Mouse (Mus musculus) kidney, embryonic 15.5 days (tissue): Measurements from ENCODE around the gene Dync1i2. TPM values are rescaled to one million over a fixed set of nuclear protein-coding genes. Genes with fewer than 3 reads are reported as not detected.

ENCODE experiments used
- ATAC-seq: fragments of 200-750 bp; cut with Nextera tagmentation; replicated peaks from 2 replicates; pipeline ENCODE4 v1.8.0; 2017; ENCODE audit warnings: moderate TSS enrichment; ENCODE audit not compliant: low FRiP score
- H3K27ac ChIP-seq: fragments of 300-500 bp; sonication (generic); 2 replicates; pipeline ENCODE4 v1.5.1; 2015; ENCODE audit warnings: mild to moderate bottlenecking, inconsistent platforms
- H3K27me3 ChIP-seq: fragments of 300-500 bp; sonication (generic); 2 replicates; pipeline ENCODE4 v1.6.1; 2015; ENCODE audit warnings: inconsistent platforms
- H3K36me3 ChIP-seq: fragments of 300-500 bp; sonication (generic); 2 replicates; pipeline ENCODE4 v1.6.1; 2015; ENCODE audit warnings: inconsistent platforms
- H3K4me1 ChIP-seq: fragments of 300-500 bp; sonication (generic); 2 replicates; pipeline ENCODE4 v1.6.1; 2015; ENCODE audit warnings: inconsistent platforms
- H3K4me2 ChIP-seq: fragments of 300-500 bp; sonication (generic); 2 replicates; pipeline ENCODE4 v1.6.1; 2015; ENCODE audit warnings: moderate library complexity, mild to moderate bottlenecking, inconsistent platforms
- H3K4me3 ChIP-seq: fragments of 300-500 bp; sonication (generic); replicated peaks from 2 replicates; pipeline ENCODE4 v1.5.1; 2015; ENCODE audit warnings: mild to moderate bottlenecking, inconsistent platforms
- H3K9ac ChIP-seq: fragments of 300-500 bp; sonication (generic); 2 replicates; pipeline ENCODE4 v1.6.1; 2015; ENCODE audit warnings: mild to moderate bottlenecking, inconsistent platforms
- H3K9me3 ChIP-seq: fragments of 300-500 bp; sonication (generic); replicated peaks from 2 replicates; pipeline ENCODE4 v1.6.1; 2016; ENCODE audit warnings: inconsistent platforms
- WGBS: fragments of 180-500 bp; shearing (Covaris S2); methylation state at CpG from one replicate; pipeline ENCODE4 v1.1.7; 2015; ENCODE audit warnings: mixed read lengths; 5-methylcytosine and 5-hydroxymethylcytosine counted together
- polyA plus RNA-seq: library from polyadenylated mRNA; unstranded; fragments of >200 nt; fragmentation: Nextera tagmentation; extraction: Ambion mirVana; gene quantifications from 2 replicates; pipeline ENCODE4 v1.2.1, GENCODE M21; 2015

Gene Dync1i2
- polyA plus RNA-seq, 1 experiment from 2014 or later: 83.2 TPM

DNA sequence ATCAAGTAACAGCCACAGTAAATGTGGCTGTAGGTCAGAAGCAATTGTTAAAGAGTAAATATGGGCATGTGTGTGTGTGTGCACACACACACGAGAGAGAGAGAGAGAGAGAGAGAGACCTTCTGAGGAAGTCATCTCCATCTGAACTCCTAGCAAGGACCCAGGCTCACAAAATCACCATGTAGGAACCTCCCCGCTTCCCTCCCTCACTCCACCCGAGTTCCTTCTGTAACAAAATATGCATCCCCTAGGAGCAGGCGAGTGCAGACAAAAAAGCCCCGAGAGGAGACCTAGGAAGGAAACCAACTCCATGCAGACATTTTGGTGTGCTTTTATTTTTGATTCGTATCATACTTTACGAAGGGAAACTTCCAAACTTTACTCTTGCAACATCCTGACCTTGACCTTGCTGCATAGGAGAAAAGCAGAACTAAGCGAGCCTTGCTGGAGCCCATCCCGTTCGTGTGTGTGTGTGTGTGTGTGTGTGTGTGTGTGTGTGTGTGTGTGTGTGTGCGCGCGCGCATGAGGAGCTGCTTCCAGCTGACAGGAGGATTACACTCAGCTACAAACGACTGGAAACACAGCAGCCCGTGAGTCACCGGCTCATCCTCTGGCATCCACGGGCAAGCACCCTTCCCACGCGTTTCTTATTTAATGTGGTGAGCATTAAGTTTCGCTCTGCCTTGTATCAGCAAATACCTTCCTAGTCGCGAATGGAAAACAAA, 62.6 kb downstream of the Dync1i2 start:
- Histone ChIP-seq H3K27ac (peak overlapping the region; percentile 37; the same call in 1 of the 2 replicates), H3K9ac (no peak overlapping the region), H3K4me1 (peaks cover 8% of the 10 kb centered on the region; the same call in 1 of the 2 replicates), H3K36me3 (peaks cover 19% of the 10 kb centered on the region), H3K4me3 (peak overlapping the region; percentile 25), H3K27me3 (no peaks in the 10 kb centered on the region), H3K4me2 (peak overlapping the region; percentile 41), H3K9me3 (no peaks in the 10 kb centered on the region)
- peak; percentile 66; the same call in 1 of the 2 replicates for ATAC-seq
- WGBS: 37% methylated on average over 23 of the region's 23 CpGs

GRCm38 (mm10) chr2:71275734-71276133, 64.2 kb downstream of the Dync1i2 start:
- WGBS: 86% methylated on average over 7 of the region's 7 CpGs
- no peak for ATAC-seq
- no peak overlapping the region for H3K4me3 ChIP-seq
- no peak overlapping the region for H3K27ac ChIP-seq
- no peak overlapping the region for H3K9ac ChIP-seq
- peaks cover 14% of the 10 kb centered on the region; the same call in 1 of the 2 replicates for H3K4me1 ChIP-seq
- H3K9me3 ChIP-seq: no peaks in the 10 kb centered on the region
- H3K27me3 ChIP-seq: no peaks in the 10 kb centered on the region
- peaks cover 21% of the 10 kb centered on the region for H3K36me3 ChIP-seq
- H3K4me2 ChIP-seq: no peak overlapping the region

GRCm38 (mm10) chr2:71278791-71279775, 67.6 kb downstream of the Dync1i2 start:
- Histone ChIP-seq H3K4me2 (no peak overlapping the region), H3K27ac (no peak overlapping the region), H3K9ac (no peak overlapping the region), H3K4me3 (no peak overlapping the region), H3K4me1 (peaks cover 10% of the 10 kb centered on the region; the same call in 1 of the 2 replicates), H3K9me3 (no peaks in the 10 kb centered on the region), H3K36me3 (peaks cover 34% of the 10 kb centered on the region), H3K27me3 (no peaks in the 10 kb centered on the region)
- ATAC-seq: 0 out of 2 replicates have a peak, but pooled peaks have one; percentile 5
- 69% methylated on average over 23 of the region's 23 CpGs for WGBS

GRCm38 (mm10) chr2:71281981-71282380, 70.5 kb downstream of the Dync1i2 start:
- no peak for ATAC-seq
- peaks cover 21% of the 10 kb centered on the region for H3K36me3 ChIP-seq
- peaks cover 10% of the 10 kb centered on the region; the same call in 1 of the 2 replicates for H3K4me1 ChIP-seq
- H3K9ac ChIP-seq: no peak overlapping the region
- no peak overlapping the region for H3K4me2 ChIP-seq
- H3K27ac ChIP-seq: no peak overlapping the region
- no peaks in the 10 kb centered on the region for H3K27me3 ChIP-seq
- H3K4me3 ChIP-seq: no peak overlapping the region
- H3K9me3 ChIP-seq: no peaks in the 10 kb centered on the region
- WGBS: 85% methylated on average over 1 of the region's 1 CpGs

DNA sequence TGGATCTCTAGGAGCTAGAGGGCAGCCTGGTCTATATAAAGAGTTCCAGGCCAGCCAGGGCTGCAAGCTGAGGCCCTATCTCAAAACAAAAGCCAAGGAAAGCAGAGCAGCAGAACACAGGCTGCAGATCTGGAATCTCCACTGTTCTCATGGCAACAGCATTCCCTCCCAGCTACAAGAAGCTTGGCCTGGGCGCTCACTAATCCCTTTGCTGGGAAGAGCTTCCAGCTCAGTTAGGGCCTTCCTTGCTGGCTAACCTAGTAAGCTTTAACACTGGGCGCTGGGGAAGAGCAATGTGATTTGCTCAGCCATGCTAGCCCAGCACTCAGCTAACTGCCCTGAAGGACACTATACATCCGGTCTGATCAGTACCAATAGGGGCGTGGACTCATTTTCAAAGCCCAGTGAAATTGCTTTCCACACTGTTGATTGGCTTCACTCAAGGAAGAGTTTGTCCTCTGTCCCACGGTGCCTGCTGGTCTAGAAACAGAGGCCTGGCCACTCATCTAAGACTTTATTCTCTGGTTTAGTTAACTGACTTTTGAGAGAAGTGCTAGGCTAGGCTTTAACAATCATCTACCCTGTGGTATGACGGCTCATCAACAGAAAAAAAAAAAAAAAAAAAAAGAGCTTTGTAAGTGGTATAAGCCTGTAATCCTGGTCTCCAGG, 78.7 kb downstream of the Dync1i2 start:
- 53% methylated on average over 6 of the region's 6 CpGs for WGBS

DNA sequence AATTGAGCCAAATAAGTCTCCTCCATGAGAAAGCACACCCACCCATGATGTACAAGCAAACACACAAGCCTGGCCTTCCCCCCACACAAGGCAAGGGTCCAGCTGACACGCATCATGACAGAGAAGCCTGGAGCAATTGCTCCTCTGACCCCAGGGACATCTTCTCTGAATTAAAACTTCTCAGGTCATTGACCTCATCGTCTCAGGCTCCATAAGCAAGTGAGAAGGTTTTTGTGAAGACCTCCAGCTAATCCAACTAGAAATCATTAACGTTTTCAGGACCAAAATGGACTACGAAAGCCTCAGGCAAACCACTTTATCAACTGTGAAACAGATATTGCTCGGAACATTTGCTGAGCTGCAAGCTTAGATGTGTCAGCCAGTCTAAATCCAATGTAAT, 80.1 kb downstream of the Dync1i2 start:
- no peak overlapping the region for H3K4me3 ChIP-seq
- no peaks in the 10 kb centered on the region for H3K9me3 ChIP-seq
- ATAC-seq: no peak; the same call in 1 of the 2 replicates
- peaks cover 7% of the 10 kb centered on the region; the same call in 1 of the 2 replicates for H3K36me3 ChIP-seq
- peak overlapping the region; percentile 38 for H3K27ac ChIP-seq
- H3K4me2 ChIP-seq: no peak overlapping the region
- no peaks in the 10 kb centered on the region for H3K27me3 ChIP-seq
- WGBS: 26% methylated on average over 5 of the region's 5 CpGs
- no peak overlapping the region for H3K9ac ChIP-seq
- H3K4me1 ChIP-seq: peaks cover 25% of the 10 kb centered on the region

More for the DNA sequence above, 78.7 kb downstream of the Dync1i2 start:
- Histone ChIP-seq H3K9ac (no peak overlapping the region), H3K27ac (peak overlapping the region; percentile 27), H3K9me3 (no peaks in the 10 kb centered on the region), H3K4me3 (no peak overlapping the region), H3K36me3 (no peaks in the 10 kb centered on the region), H3K4me1 (peaks cover 25% of the 10 kb centered on the region), H3K4me2 (no peak overlapping the region), H3K27me3 (no peaks in the 10 kb centered on the region)
- peak; percentile 49; the same call in 1 of the 2 replicates for ATAC-seq

DNA sequence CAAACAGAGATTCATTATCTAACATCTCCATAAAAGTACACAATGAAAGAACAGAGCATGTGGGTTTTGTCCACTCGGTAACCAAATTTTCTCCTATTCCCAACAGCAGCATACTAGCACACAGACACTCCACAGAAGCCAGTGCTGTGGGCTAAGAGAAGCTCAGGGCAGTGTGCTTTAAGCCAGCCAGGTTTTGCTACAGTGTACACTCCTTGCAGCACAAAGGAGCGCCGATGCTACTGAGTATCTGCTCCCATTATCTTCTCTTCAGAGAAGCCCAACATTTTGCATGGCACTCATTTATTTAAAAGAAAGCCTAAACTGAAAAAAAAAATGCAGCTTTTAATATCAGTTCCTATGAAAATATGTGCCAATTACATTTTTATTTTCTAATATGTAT, 82.5 kb downstream of the Dync1i2 start:
- H3K27me3 ChIP-seq: no peaks in the 10 kb centered on the region
- no peak for ATAC-seq
- H3K4me1 ChIP-seq: peaks cover 29% of the 10 kb centered on the region
- H3K4me2 ChIP-seq: no peak overlapping the region
- WGBS: 84% methylated on average over 3 of the region's 3 CpGs
- no peak overlapping the region for H3K4me3 ChIP-seq
- no peak overlapping the region for H3K27ac ChIP-seq
- peaks cover 7% of the 10 kb centered on the region; the same call in 1 of the 2 replicates for H3K36me3 ChIP-seq
- no peak overlapping the region for H3K9ac ChIP-seq
- no peaks in the 10 kb centered on the region for H3K9me3 ChIP-seq

DNA sequence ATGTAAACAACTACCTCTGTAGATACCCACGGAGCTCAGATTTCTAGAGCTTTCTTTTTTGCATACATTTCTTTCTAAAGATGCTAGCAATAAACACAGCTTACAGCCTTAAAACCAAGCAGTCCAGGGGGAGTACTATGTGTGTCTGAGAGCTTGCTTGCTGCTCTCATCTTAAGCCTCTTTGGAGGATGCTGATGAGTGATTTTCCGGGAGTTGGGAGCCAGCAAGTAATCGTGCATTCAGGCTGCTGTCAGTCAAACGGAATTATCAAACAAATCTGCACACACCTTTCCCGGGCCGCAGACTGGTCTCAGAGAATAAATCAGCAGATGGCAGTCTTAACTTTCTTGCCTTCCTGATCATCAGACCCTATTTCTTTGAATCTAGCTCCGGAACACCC, 83.0 kb downstream of the Dync1i2 start:
- WGBS: 27% methylated on average over 7 of the region's 7 CpGs
- Histone ChIP-seq H3K9ac (no peak overlapping the region), H3K9me3 (no peaks in the 10 kb centered on the region), H3K4me2 (no peak overlapping the region), H3K27ac (no peak overlapping the region), H3K36me3 (peaks cover 7% of the 10 kb centered on the region; the same call in 1 of the 2 replicates), H3K4me1 (peaks cover 29% of the 10 kb centered on the region), H3K27me3 (no peaks in the 10 kb centered on the region), H3K4me3 (no peak overlapping the region)
- ATAC-seq: no peak

GRCm38 (mm10) chr2:71295844-71296243, 84.3 kb downstream of the Dync1i2 start:
- WGBS: 90% methylated on average over 12 of the region's 12 CpGs
- ATAC-seq: no peak

DNA sequence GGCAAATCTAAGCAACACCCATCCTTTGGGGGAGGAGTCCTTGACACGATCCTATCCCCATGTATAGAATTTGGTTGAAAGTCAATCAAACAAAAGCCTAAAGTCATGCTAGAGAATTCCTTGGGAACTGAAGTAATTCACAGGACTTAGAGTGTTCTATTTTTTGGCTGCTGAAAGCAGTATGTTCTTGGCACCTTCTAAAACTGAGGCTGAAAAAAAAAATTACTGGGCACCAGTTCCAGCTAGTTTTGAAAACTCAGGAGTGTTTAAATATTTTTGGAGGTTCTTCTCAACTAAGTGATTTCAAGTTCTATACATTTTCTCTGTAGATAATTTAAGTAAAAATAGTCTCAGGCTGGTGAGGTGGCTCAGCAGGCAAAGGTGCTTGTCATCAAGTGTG, 86.0 kb downstream of the Dync1i2 start:
- no peak overlapping the region for H3K9ac ChIP-seq
- H3K4me3 ChIP-seq: no peak overlapping the region
- ATAC-seq: no peak
- peaks cover 7% of the 10 kb centered on the region; the same call in 1 of the 2 replicates for H3K36me3 ChIP-seq
- H3K27ac ChIP-seq: no peak overlapping the region
- H3K9me3 ChIP-seq: no peaks in the 10 kb centered on the region
- H3K27me3 ChIP-seq: no peaks in the 10 kb centered on the region
- no peak overlapping the region for H3K4me2 ChIP-seq
- peaks cover 8% of the 10 kb centered on the region for H3K4me1 ChIP-seq
- 73% methylated on average over 1 of the region's 1 CpGs for WGBS

More at GRCm38 (mm10) chr2:71295844-71296243, 84.3 kb downstream of the Dync1i2 start:
- H3K36me3 ChIP-seq: peaks cover 7% of the 10 kb centered on the region; the same call in 1 of the 2 replicates
- no peaks in the 10 kb centered on the region for H3K9me3 ChIP-seq
- H3K9ac ChIP-seq: no peak overlapping the region
- no peaks in the 10 kb centered on the region for H3K27me3 ChIP-seq
- no peak overlapping the region for H3K4me3 ChIP-seq
- H3K4me1 ChIP-seq: peaks cover 19% of the 10 kb centered on the region
- no peak overlapping the region for H3K27ac ChIP-seq
- H3K4me2 ChIP-seq: no peak overlapping the region

DNA sequence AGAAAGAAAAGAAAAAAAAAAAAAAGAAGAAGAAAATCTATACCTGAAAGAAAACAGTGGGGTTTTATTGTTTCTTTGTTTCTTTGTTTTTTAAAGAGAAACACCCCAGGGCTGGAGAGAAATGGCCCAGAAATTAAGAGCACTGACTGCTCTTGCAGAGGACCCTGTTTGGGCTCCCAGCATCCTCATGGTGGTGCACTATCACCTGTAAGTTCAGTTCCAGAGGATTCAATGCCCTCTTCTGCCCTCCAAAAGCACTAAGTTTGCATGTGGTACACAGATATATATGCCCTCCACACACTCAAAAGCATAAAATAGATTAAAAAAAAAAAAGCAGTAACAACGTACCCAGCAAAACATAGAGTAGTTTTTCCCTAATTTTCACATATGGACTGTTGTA, 87.2 kb downstream of the Dync1i2 start:
- no peaks in the 10 kb centered on the region for H3K27me3 ChIP-seq
- ATAC-seq: no peak
- WGBS: 96% methylated on average over 1 of the region's 1 CpGs
- H3K4me3 ChIP-seq: no peak overlapping the region
- H3K4me2 ChIP-seq: no peak overlapping the region
- no peaks in the 10 kb centered on the region for H3K9me3 ChIP-seq
- no peak overlapping the region for H3K9ac ChIP-seq
- no peak overlapping the region for H3K27ac ChIP-seq
- peaks cover 10% of the 10 kb centered on the region for H3K36me3 ChIP-seq
- H3K4me1 ChIP-seq: peaks cover 13% of the 10 kb centered on the region
